In the genomic region with DNA sequence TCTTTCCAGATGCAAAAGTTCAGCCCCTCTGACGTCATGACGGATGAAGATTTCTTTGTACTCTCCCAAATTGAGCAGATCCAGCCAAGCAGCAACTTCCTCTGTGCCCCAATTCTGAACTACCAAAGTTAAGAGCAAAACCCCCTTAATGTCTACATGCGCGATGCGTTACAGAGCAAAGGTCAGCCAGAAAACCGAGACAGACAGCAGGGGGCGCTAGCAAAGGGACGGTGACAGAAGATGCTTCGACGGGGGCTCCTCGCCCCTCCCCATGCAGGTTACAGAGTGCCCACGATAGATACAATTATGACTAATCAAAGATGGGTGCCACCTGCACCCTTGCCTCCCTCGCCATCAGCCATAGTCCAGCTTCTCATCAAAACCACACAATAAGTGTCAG, we compare ENCODE assay signal across 14 mouse cellular contexts. TPM values are rescaled to one million over a fixed set of nuclear protein-coding genes. Genes with fewer than 3 reads are reported as not detected.
DNase-seq lines count a peak whose midpoint lies in the region; ATAC-seq and TF ChIP-seq lines count a peak whose summit lies in the region.
"Had no signal": no experiment of that assay in that cellular context is flagged by ENCODE, and none has a peak within 500 bp of the region (broad histone marks: within the 10 kb centered on the region; RNA-seq: fewer than 3 reads in every experiment).

No protein-coding gene starts in this region.

- in situ Hi-C loops in CH12.LX (cut with MboI; ENCODE audit: low pct_ligation_motif_present, low pct_unique_long_range_greater_than_20kb, low sequenced_read_pairs): no loop called here

- peak; percentile 28; the same call in 1 of the 2 replicates for TF ChIP-seq CTCF in hindbrain, postnatal 0 days (IDR thresholded peaks at IDR 0.05; ENCODE audit: low read depth)
- peak; percentile 34; the same call in 1 of the 2 replicates for TF ChIP-seq CTCF in lung, embryonic 14.5 days (IDR thresholded peaks at IDR 0.05; ENCODE audit: low read depth)
- TF ChIP-seq CTCF in CH12.LX (conservative IDR thresholded peaks at IDR 0.05 in 1 of 2, IDR thresholded peaks at IDR 0.05 in 1 of 2; ENCODE audit: low read depth in 2 of 2, low read length in 2 of 2): peak; percentile 18 to 47; a peak in 2 of 4 replicates
- peak; percentile 35; the same call in 1 of the 2 replicates for TF ChIP-seq CTCF in bone marrow macrophage, adult 2 months (IDR thresholded peaks at IDR 0.05; ENCODE audit: low read depth, low read length)

- no peak overlapping the region for H3K4me2 ChIP-seq in hindbrain, postnatal 0 days (ENCODE audit: low read depth, low read length)
- no peak overlapping the region for H3K4me2 ChIP-seq in hindbrain, embryonic 11.5 days (replicated peaks; ENCODE audit: low read depth, low read length)
- no peak overlapping the region for H3K4me2 ChIP-seq in lung, embryonic 14.5 days
- no peak overlapping the region for H3K4me2 ChIP-seq in CH12.LX (ENCODE audit: insufficient read depth, low read depth, poor library complexity, severe bottlenecking)
- H3K4me2 ChIP-seq: embryonic facial prominence, embryonic 13.5 days; limb, embryonic 15.5 days had no signal

- H3K27me3 ChIP-seq in hindbrain, postnatal 0 days (ENCODE audit: insufficient read depth, low read length): no peaks in the 10 kb centered on the region
- no peaks in the 10 kb centered on the region for H3K27me3 ChIP-seq in hindbrain, embryonic 11.5 days (ENCODE audit: control insufficient read depth, insufficient read depth, low read length)
- H3K27me3 ChIP-seq in lung, embryonic 14.5 days (ENCODE audit: insufficient read depth, low read length): no peaks in the 10 kb centered on the region
- no peaks in the 10 kb centered on the region for H3K27me3 ChIP-seq in CH12.LX (replicated peaks)
- H3K27me3 ChIP-seq in limb, embryonic 10.5 days (ENCODE audit: low read depth, poor library complexity, severe bottlenecking): no peaks in the 10 kb centered on the region
- H3K27me3 ChIP-seq in forebrain, embryonic 10.5 days (ENCODE audit: poor library complexity, severe bottlenecking): no peaks in the 10 kb centered on the region
- H3K27me3 ChIP-seq: embryonic facial prominence, embryonic 13.5 days; limb, embryonic 15.5 days had no signal

- peaks cover 8% of the 10 kb centered on the region; the same call in 1 of the 2 replicates for H3K36me3 ChIP-seq in hindbrain, postnatal 0 days (ENCODE audit: insufficient read depth, low read length)
- no peaks in the 10 kb centered on the region for H3K36me3 ChIP-seq in hindbrain, embryonic 11.5 days (ENCODE audit: control insufficient read depth, insufficient read depth, low read length)
- H3K36me3 ChIP-seq in lung, embryonic 14.5 days (ENCODE audit: insufficient read depth): peaks cover 19% of the 10 kb centered on the region
- peaks cover 2 to 28% of the 10 kb centered on the region in 2 experiments for H3K36me3 ChIP-seq in CH12.LX (replicated peaks in 1 of 2; ENCODE audit: control insufficient read depth in 1 of 2, insufficient read depth in 1 of 2, low read length in 1 of 2)
- no peaks in the 10 kb centered on the region for H3K36me3 ChIP-seq in limb, embryonic 10.5 days
- peaks cover 31% of the 10 kb centered on the region for H3K36me3 ChIP-seq in forebrain, embryonic 10.5 days (replicated peaks)

- no peak for TF ChIP-seq POLR2A in CH12.LX (IDR thresholded peaks at IDR 0.05; ENCODE audit: low read depth, low read length)
- TF ChIP-seq POLR2A in bone marrow macrophage, adult 2 months (IDR thresholded peaks at IDR 0.05; ENCODE audit: borderline replicate concordance, low read depth, low read length): no peak

- H3K9me3 ChIP-seq in hindbrain, postnatal 0 days (ENCODE audit: low read length): no peaks in the 10 kb centered on the region
- H3K9me3 ChIP-seq in hindbrain, embryonic 11.5 days (ENCODE audit: control insufficient read depth, low read length): no peaks in the 10 kb centered on the region
- no peaks in the 10 kb centered on the region for H3K9me3 ChIP-seq in lung, embryonic 14.5 days (ENCODE audit: low read depth, low read length)
- no peaks in the 10 kb centered on the region for H3K9me3 ChIP-seq in CH12.LX (replicated peaks; ENCODE audit: low read length)
- H3K9me3 ChIP-seq in limb, embryonic 10.5 days (replicated peaks): no peaks in the 10 kb centered on the region
- no peaks in the 10 kb centered on the region for H3K9me3 ChIP-seq in forebrain, embryonic 10.5 days
- H3K9me3 ChIP-seq: embryonic facial prominence, embryonic 13.5 days; limb, embryonic 15.5 days had no signal

- no peak for ATAC-seq in hindbrain, postnatal 0 days
- ATAC-seq in hindbrain, embryonic 11.5 days (ENCODE audit: low FRiP score): no peak
- no peak for ATAC-seq in lung, embryonic 14.5 days (ENCODE audit: insufficient read depth)

- H3K4me1 ChIP-seq in hindbrain, postnatal 0 days (ENCODE audit: insufficient read depth, low read length): no peaks in the 10 kb centered on the region
- H3K4me1 ChIP-seq in hindbrain, embryonic 11.5 days (replicated peaks; ENCODE audit: control insufficient read depth, insufficient read depth, low read length): no peaks in the 10 kb centered on the region
- H3K4me1 ChIP-seq in lung, embryonic 14.5 days (ENCODE audit: insufficient read depth): no peaks in the 10 kb centered on the region
- peaks cover 1 to 5% of the 10 kb centered on the region in 2 experiments; a peak in 3 of 4 replicates for H3K4me1 ChIP-seq in CH12.LX (ENCODE audit: control insufficient read depth in 1 of 2, insufficient read depth in 2 of 2)
- H3K4me1 ChIP-seq in bone marrow macrophage, adult 2 months (ENCODE audit: control insufficient read depth, insufficient read depth, low read length): no peaks in the 10 kb centered on the region
- peaks cover 3% of the 10 kb centered on the region; the same call in 1 of the 2 replicates for H3K4me1 ChIP-seq in limb, embryonic 10.5 days
- H3K4me1 ChIP-seq in forebrain, embryonic 10.5 days: no peaks in the 10 kb centered on the region
- H3K4me1 ChIP-seq: embryonic facial prominence, embryonic 13.5 days; limb, embryonic 15.5 days had no signal

- 74% methylated on average over 13 of the region's 13 CpGs for WGBS in hindbrain, postnatal 0 days
- WGBS in hindbrain, embryonic 11.5 days: 71% methylated on average over 13 of the region's 13 CpGs
- WGBS in lung, embryonic 14.5 days: 73% methylated on average over 13 of the region's 13 CpGs
- 72% methylated on average over 13 of the region's 13 CpGs for WGBS in limb, embryonic 10.5 days
- WGBS in forebrain, embryonic 10.5 days: 75% methylated on average over 13 of the region's 13 CpGs

- TF ChIP-seq EP300 in CH12.LX (IDR thresholded peaks at IDR 0.05; ENCODE audit: low read length): no peak

- no peak overlapping the region for H3K4me3 ChIP-seq in hindbrain, postnatal 0 days (ENCODE audit: low read length)
- H3K4me3 ChIP-seq in hindbrain, embryonic 11.5 days (ENCODE audit: low read depth, low read length): no peak overlapping the region
- no peak overlapping the region for H3K4me3 ChIP-seq in lung, embryonic 14.5 days (ENCODE audit: low read depth, low read length)
- no peak overlapping the region for H3K4me3 ChIP-seq in CH12.LX (replicated peaks in 1 of 3; ENCODE audit: low read depth in 2 of 3, low read length in 2 of 3, poor library complexity in 1 of 3)
- no peak overlapping the region for H3K4me3 ChIP-seq in bone marrow macrophage, adult 2 months (ENCODE audit: insufficient read depth, low read length)
- H3K4me3 ChIP-seq in limb, embryonic 10.5 days: no peak overlapping the region
- no peak overlapping the region for H3K4me3 ChIP-seq in forebrain, embryonic 10.5 days
- H3K4me3 ChIP-seq: embryonic facial prominence, embryonic 13.5 days; limb, embryonic 15.5 days; myocyte had no signal

- DNase-seq in hindbrain, postnatal 0 days (ENCODE audit: low spot score): no peak
- DNase-seq in hindbrain, embryonic 11.5 days (ENCODE audit: low spot score): no peak
- no peak for DNase-seq in lung, embryonic 14.5 days
- DNase-seq in lung, postnatal 4 days: no peak
- no peak for DNase-seq in CH12.LX (ENCODE audit: extremely low read depth)
- DNase-seq in limb, embryonic 10.5 days (ENCODE audit: low spot score): no peak
- no peak for DNase-seq in forebrain, embryonic 10.5 days (ENCODE audit: extremely low spot score, low spot score)
- DNase-seq: cerebellum, adult 9-11 months; gastrocnemius, postnatal 36 days; heart, postnatal 10 days had no signal

- dilution Hi-C loops in CH12.LX (cut with MboI; ENCODE audit: extremely low pct_ligation_motif_present, extremely low pct_unique_long_range_greater_than_20kb, low sequenced_read_pairs): no loop called here

- TF ChIP-seq RAD21 in CH12.LX (IDR thresholded peaks at IDR 0.05; ENCODE audit: low read depth, low read length): no peak

- H3K9ac ChIP-seq in hindbrain, postnatal 0 days (replicated peaks; ENCODE audit: low read length): no peak overlapping the region
- no peak overlapping the region for H3K9ac ChIP-seq in hindbrain, embryonic 11.5 days (ENCODE audit: low read depth, low read length)
- H3K9ac ChIP-seq in lung, embryonic 14.5 days: no peak overlapping the region
- no peak overlapping the region for H3K9ac ChIP-seq in CH12.LX (ENCODE audit: insufficient read depth, low read depth)
- H3K9ac ChIP-seq: embryonic facial prominence, embryonic 13.5 days; limb, embryonic 15.5 days had no signal

- H3K79me2 ChIP-seq in CH12.LX (replicated peaks; ENCODE audit: control insufficient read depth, extremely low read depth, insufficient read depth, poor library complexity, severe bottlenecking): no peaks in the 10 kb centered on the region

- H3K27ac ChIP-seq in hindbrain, postnatal 0 days: no peak overlapping the region
- H3K27ac ChIP-seq in hindbrain, embryonic 11.5 days (ENCODE audit: low read depth, low read length): no peak overlapping the region
- no peak overlapping the region for H3K27ac ChIP-seq in lung, embryonic 14.5 days (ENCODE audit: low read depth)
- no peak overlapping the region for H3K27ac ChIP-seq in CH12.LX (ENCODE audit: insufficient read depth, low read depth)
- no peak overlapping the region for H3K27ac ChIP-seq in bone marrow macrophage, adult 2 months (ENCODE audit: insufficient read depth, low read depth, low read length)
- H3K27ac ChIP-seq in limb, embryonic 10.5 days: no peak overlapping the region
- H3K27ac ChIP-seq in forebrain, embryonic 10.5 days: no peak overlapping the region
- H3K27ac ChIP-seq: embryonic facial prominence, embryonic 13.5 days; limb, embryonic 15.5 days had no signal

RNA-seq across cellular contexts. Expression of a gene that starts 39.3 kb away (rescaled TPM):
- total RNA-seq in hindbrain, postnatal 0 days (2014; rRNA removed): 64.5 and 71.8 TPM in 2 replicates
- polyA plus RNA-seq in hindbrain, postnatal 0 days (2015; fragmentation: Nextera tagmentation; extraction: Ambion mirVana): 28.5 and 31.3 TPM in 2 replicates
- polyA plus RNA-seq in hindbrain, embryonic 11.5 days (2014; fragmentation: Nextera tagmentation; extraction: Ambion mirVana): 21.9 and 25.7 TPM in 2 replicates
- polyA plus RNA-seq in lung, embryonic 14.5 days (2014; fragmentation: Nextera tagmentation; extraction: Ambion mirVana): 18.3 and 18.9 TPM in 2 replicates
- total RNA-seq in CH12.LX (2012; rRNA removed): 10.9 and 11.7 TPM in 2 replicates
- 17.5 and 20.1 TPM in 2 replicates for total RNA-seq in CH12.LX (2014; rRNA removed)
- 12.0 and 14.3 TPM in 2 replicates for polyA plus RNA-seq in CH12.LX (2012; ENCODE audit: insufficient read length, low read depth)
- polyA plus RNA-seq in bone marrow macrophage, adult 2 months (2012; ENCODE audit: insufficient read depth, insufficient read length, missing spikeins): 12.6 and 14.8 TPM in 2 replicates
- polyA plus RNA-seq in limb, embryonic 10.5 days (2016; fragmentation: Nextera tagmentation; extraction: Ambion mirVana): 17.7 and 21.9 TPM in 2 replicates
- 18.2 and 18.7 TPM in 2 replicates for polyA plus RNA-seq in forebrain, embryonic 10.5 days (2016; fragmentation: Nextera tagmentation; extraction: Ambion mirVana)
